Mouse (Mus musculus) lung, postnatal 0 days (tissue): ENCODE results near the gene Osgin1.

Source experiments
- CTCF ChIP-seq: IDR thresholded peaks from 2 replicates; pipeline ENCODE4 v1.5.1; 2016; ENCODE audit warnings: antibody characterized with exemption, mild to moderate bottlenecking
- EP300 ChIP-seq: IDR thresholded peaks from 2 replicates; pipeline ENCODE4 v1.6.1; 2016; ENCODE audit warnings: antibody characterized with exemption, mild to moderate bottlenecking, control low read depth

GRCm38 (mm10) chr8:119433582-119434174 lies at the start of gene Osgin1:
- no peak for TF ChIP-seq EP300
- no peak for TF ChIP-seq CTCF
